Mouse (Mus musculus): ENCODE measurements around the gene Riok1.

The Riok1 gene

DNA sequence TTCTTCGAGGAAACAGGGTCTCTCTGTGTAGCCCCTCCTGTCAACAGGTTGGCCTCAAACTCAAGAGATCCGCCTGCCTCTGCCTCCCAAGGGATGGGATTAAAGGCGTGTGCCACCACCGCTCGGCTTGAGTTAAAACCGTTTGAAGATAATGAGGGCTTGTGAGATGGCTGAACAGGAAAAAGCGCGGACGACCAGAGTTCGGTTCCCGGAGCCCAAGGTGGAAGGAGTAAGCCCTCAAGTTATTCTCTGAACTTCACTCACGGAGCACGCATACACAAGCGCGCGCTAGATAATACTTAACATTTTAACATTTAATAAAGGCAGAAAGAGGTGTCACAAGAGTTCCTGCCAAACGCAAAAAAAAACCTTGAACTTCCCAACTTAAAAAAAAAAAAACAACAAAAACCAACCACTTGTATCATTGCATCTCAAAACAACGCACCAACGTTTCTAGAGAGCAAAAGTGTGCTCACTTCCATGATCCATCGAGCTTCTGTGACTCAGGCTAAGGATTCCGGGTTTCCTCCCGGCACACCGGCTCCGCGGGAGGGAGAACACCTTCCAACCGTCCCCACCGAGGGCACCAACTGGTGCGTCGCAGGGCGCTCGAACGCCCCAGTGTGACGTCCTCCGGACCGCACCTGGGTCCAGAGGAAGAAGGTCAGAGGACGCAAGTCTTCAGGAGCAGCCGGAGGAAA lies at the start of gene Riok1:
Gene Riok1, plus strand, starts transcription at position 653 of the 701 bp plus-strand sequence.
- peak; percentile 27 for DNase-seq (ENCODE audit: low read depth)

DNA sequence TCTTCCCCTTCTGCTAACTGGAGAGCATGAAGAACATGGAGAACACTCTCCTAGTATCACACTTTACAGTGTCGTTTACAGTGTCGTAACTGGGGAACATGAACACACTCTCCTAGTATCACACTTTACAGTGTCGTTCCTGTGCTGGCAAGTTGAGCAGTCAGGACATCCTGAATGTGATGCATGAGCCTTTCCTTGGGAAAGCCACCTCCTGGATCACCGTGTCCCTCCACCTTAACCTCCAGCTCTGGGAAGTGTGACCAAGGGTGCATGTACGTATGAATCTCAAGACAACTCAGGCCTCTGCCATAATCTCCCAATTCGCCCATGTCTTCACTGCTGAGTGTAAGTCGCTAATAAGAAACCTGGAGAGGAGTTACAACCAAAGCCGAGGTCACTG lies 47.1 kb upstream of the Riok1 start:
- DNase-seq (ENCODE audit: low read depth): no peak

- peak; percentile 19 for DNase-seq (ENCODE audit: low read depth)
Measured at GRCm38 (mm10) chr13:37992638-37993371, 44.0 kb upstream of the Riok1 start.

GRCm38 (mm10) chr13:37993376-37993703 lies 43.5 kb upstream of the Riok1 start:
- no peak for DNase-seq (ENCODE audit: low read depth)

- peak; percentile 89 for DNase-seq (ENCODE audit: low read depth)
Measured at GRCm38 (mm10) chr13:37993704-37994404, 42.9 kb upstream of the Riok1 start, which contains the start of gene Ssr1. Gene Ssr1 (minus strand): TSS chr13:37994217.

DNA sequence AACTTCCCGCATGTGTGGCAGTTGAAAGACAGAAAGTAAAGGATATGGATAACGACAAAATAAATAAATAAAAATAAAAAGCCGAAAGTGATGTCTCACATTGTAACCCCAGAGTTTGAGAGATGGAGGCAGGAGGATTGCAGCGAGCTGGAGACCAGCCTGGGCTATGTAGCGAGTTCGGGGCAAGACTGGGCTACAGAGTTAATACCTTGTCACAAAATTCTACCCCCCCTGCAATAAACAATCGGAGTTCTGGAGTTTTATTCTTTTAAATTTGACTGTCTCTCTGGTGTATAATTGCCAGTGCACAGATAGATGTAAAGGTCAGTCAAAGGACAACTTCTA lies 42.4 kb upstream of the Riok1 start:
- no peak for DNase-seq (ENCODE audit: low read depth)

DNA sequence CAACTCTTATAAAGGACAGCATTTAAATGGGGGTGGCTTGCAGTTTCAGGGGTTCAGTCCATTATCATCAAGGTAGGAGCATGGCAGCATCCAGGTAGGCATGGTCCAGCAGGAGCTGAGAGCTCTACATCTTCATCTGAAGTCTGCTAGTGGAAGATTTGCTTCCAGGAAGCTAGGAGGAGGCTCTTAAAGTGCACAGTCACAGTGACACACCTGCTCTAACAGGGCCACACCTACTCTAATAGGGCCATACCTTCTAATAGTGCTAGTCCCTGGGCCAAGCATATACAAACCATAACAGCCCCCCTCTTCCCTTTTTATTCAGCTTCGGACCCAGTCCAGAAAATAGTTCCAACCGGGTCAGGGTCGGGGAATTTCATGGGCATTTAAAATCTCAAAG lies 37.1 kb upstream of the Riok1 start:
- no peak for DNase-seq (ENCODE audit: low read depth)

DNA sequence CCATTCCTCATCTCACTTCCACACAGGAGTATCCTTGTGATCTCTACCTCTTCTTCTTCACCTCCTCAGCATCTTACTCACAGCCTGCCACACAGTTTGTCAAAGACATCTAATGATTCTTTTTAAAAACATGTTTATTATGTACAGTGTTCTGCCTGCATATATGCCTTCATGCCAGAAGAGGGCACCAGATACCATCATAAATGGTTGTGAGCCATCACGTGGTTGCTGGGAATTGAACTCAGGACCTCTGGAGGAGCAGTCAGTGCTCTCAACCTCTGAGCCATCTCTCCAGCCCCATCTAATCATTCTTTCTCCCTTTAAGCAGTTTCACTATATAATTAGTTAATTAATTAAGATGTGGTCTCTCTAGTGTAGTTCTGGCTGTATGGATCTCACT lies 34.3 kb upstream of the Riok1 start:
- no peak for DNase-seq (ENCODE audit: low read depth)

- DNase-seq (ENCODE audit: low read depth): no peak
Measured at GRCm38 (mm10) chr13:38007972-38008371, 28.8 kb upstream of the Riok1 start.

DNA sequence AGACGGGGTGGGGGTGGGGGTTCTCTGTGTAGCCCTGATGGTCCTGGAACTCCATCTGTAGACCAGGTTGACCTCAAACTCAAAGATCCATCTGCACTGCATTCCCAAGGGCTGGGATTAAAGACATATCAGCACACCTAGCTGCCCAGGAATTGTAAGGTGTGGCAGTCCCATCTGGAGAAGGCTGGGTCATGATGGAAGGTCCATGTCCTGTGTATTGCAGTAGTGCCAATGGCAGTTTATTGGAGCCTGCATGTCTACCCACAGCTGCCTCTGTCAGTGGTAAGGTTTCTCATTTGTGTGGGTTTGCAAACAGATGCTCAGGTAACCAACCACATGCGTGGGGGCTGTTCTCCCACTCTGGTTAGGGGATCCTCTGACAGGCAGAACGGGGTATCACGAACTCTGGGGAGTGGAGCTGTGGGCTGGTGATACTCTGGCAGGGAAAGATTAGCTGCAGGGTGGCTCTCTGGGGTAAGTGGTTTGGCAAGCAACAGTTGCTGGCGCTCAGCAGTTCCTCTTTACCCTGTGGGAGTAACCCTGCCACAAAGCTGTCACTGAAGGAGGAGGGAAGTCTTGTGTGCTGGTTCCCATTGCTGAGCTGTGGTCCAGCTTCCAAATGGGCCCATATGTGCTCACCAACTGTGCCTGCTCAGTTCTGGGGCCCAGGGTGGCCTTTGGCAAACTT lies 26.9 kb upstream of the Riok1 start:
- no peak for DNase-seq (ENCODE audit: low read depth)

DNA sequence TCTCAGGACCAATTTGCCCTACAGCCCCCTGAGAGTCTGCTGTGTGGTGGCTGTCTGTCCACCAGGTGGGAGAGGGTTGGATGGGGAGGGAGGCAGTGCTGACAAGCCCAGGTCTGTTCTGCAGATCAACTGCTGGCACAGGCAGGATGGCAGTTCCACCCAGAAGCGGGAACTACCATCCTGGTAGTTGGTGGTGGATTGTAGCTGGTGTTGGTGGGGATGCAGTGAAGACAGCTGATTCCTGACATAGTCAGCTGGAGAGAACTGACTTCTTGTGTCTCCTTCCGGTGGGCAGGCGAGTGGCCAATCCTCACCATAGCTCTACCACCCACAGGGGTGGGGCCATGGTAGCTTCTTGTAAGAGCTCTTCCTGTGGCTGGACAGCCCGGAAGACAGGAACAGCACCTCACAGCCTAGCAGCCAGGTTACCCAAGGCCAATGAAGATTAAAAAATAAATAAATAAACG lies 26.3 kb upstream of the Riok1 start:
- DNase-seq (ENCODE audit: low read depth): no peak

- no peak for DNase-seq (ENCODE audit: low read depth)
Measured at GRCm38 (mm10) chr13:38012436-38012835, 24.4 kb upstream of the Riok1 start.

GRCm38 (mm10) chr13:38015591-38015990 lies 21.2 kb upstream of the Riok1 start:
- DNase-seq (ENCODE audit: low read depth): no peak

DNA sequence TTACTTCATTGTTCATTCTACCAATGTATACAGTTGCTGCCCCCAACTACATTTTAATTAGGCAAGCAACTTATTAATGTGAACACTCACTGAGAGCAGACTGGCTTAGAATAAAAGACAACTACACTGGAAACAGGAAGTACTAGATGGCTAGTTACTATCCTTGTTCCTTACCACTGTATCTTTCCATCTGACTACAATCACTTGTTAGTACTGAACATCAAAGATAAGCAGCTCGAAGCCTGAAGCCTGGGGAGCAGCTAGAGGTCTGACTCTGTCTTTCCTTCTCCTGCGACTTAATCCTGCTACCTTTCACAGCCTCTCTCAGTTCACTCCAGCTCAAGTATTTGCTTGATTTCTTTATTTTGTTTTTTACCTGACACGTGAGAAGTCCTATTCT lies 18.0 kb upstream of the Riok1 start:
- no peak for DNase-seq (ENCODE audit: low read depth)

- DNase-seq (ENCODE audit: low read depth): no peak
Measured at GRCm38 (mm10) chr13:38025874-38026273, 10.9 kb upstream of the Riok1 start.

DNA sequence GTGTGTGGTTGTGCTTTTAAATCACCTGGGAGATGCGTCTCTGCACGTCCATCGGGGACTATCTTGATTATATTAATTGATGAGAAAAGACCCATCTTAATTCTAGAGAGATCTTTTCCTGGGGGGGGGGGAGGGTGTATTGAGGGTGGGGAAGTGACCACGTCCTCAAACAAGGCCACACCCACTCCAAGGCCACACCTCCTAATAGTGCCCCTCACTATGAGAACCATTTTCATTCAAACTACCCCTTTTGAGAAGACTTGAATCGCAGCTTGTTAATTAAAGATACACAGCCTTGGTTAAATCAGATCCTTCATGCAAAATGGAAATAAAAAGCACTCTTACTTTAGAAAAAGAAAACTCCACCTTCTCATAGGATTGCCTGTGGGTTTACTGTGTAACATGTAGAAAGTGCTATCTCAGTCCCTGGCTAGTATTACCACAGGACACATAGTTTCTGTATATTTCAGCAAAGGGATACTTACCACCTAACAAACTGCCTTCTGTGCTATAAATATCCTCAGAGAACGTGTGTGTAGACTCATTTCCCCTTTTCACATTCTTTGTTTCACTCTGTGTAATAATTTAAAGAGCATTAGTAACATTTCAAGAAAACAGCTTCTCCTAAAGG lies 9.1 kb upstream of the Riok1 start:
- DNase-seq (ENCODE audit: low read depth): no peak

DNA sequence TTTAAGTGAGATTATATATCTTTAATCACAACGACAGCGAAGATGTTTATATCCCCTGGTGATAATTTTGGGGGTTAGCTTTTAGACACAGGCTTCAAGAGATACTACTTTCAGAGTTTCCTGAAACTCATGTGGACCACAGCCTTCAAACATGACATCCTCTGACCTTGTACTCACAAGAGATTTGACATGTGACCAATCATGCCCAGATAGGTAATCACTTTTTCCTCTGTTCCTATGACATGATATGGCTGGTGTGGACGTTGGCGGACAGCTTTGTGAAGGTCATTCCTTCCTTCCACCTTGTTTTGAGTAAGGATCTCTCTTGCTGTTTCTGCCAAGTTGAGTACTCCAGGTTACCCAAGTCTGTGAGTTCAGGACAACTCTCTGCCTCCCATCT lies 8.4 kb upstream of the Riok1 start:
- no peak for DNase-seq (ENCODE audit: low read depth)

- DNase-seq (ENCODE audit: low read depth): peak; percentile 98
Measured at GRCm38 (mm10) chr13:38037044-38037687, 371 bp downstream of the Riok1 start, which contains the start of gene Cage1. Gene Cage1 (minus strand): TSS chr13:38037069.

GRCm38 (mm10) chr13:38037811-38038210 lies 1.0 kb downstream of the Riok1 start:
- DNase-seq (ENCODE audit: low read depth): peak; percentile 10

GRCm38 (mm10) chr13:38049888-38050287 lies 13.1 kb downstream of the Riok1 start:
- DNase-seq (ENCODE audit: low read depth): no peak

DNA sequence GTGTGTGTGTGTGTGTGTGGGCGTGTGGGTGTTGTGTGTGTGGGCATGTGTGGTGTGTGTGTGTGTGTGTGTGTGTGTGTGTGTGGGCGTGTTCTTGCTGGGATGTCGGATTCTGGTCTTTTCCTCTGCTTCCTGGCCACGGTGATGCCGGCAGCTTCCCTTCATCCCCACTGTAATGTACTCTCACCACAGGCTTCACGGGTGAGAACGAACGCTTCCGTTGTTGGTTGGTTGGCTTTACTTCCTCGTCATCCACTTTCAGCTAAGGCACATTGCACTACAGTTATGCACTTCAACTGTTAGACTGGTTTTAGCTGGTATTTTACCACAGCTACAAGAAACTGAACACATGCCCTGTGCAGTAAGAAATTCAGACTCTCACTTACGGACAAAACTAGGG lies 25.9 kb downstream of the Riok1 start:
- DNase-seq (ENCODE audit: low read depth): no peak

Data from c-Kit-positive CD71-positive TER-119-negative erythroid progenitor cells, embryonic 14.5 days (primary cell).